Mouse (Mus musculus) left cerebral cortex, postnatal 25 days (tissue): ENCODE results near the gene Muc20. TPM values are rescaled to one million over a fixed set of nuclear protein-coding genes. Genes with fewer than 3 reads are reported as not detected.
A peak's percentile ranks its signal among the peaks of the same experiment; 100 is the strongest.

Experiments used
- DNase-seq, 2 experiments: peaks; one replicate each; pipeline ENCODE4 v3.0.0; 2022; ENCODE audit warnings: low spot score in 2 of 2, mixed read lengths in 1 of 2
- intact Hi-C: fragments of 180-260 bp; cut with DNase I; formaldehyde crosslinking; loops from one replicate; pipeline ENCODE4 v1.15.1; 2025
- total RNA-seq, 2 experiments: library from RNA; stranded (reverse); gene quantifications; 2 replicates each; pipeline ENCODE4 v1.2.3; 2021

The Muc20 gene
- total RNA-seq, 2 experiments from 2014 or later: not detected

- intact Hi-C loops: no loop called here
- DNase-seq: no peak
Measured at GRCm38 (mm10) chr16:32803901-32804300, 6.7 kb upstream of the Muc20 start.

- peak; percentile 30 to 41 for DNase-seq
- intact Hi-C loops: no loop called here
Measured at GRCm38 (mm10) chr16:32803252-32803853, 6.1 kb upstream of the Muc20 start.

DNA sequence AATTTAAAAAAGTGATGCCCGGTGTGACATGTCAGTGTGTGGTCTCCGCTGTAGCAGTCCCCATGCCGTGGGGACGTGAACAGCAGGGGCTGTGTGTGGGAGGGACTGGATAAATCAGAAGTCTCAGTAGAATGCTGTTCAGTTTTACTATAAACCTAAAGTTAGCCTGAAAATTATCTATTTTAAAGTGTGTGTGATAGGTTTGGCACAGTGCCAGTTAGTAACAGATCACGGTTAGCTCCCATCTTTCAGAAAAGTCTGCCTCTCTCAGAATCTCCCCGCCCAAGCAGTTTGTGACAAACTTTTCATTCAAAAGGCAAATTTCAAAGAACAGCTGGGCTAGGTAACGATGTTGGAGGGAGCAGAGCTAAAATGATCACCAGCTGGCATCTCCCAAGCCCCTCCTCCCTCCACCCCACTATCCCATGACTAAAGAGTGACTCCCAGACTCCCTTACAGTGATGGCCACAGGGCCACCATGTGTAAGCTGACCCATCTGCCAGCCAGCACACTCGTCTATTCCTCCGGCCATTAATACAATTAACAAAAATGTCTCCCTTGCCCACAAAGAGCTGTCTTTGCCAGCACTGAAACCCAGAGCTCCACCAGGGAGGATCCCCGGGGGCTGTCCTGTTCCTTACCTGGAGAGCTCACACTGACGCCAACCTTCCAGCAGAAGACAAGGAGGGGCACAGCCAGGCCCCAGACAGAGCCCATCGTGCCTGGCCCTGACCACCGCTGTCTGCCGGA, 384 bp downstream of the Muc20 start:
- intact Hi-C loops: no loop called here
- DNase-seq: no peak

- intact Hi-C loops: no loop called here
- no peak for DNase-seq
Measured at GRCm38 (mm10) chr16:32795177-32795576, 2.1 kb downstream of the Muc20 start.

- DNase-seq: no peak
- intact Hi-C loops: no loop called here
Measured at GRCm38 (mm10) chr16:32790056-32790455, 7.2 kb downstream of the Muc20 start.

GRCm38 (mm10) chr16:32784840-32785239, 12.4 kb downstream of the Muc20 start:
- intact Hi-C loops: loop anchor here (5.0 kb wide), 1 partner anchor 73 kb away; no protein-coding TSS in a partner anchor
- DNase-seq: peak; percentile 37 to 79

GRCm38 (mm10) chr16:32783324-32784062, 13.7 kb downstream of the Muc20 start:
- intact Hi-C loops: loop anchor here (5.0 kb wide), 1 partner anchor 71 kb away; no protein-coding TSS in a partner anchor
- DNase-seq: no peak

GRCm38 (mm10) chr16:32778956-32779355, 18.3 kb downstream of the Muc20 start:
- intact Hi-C loops: no loop called here
- DNase-seq: peak in 1 of 2 experiments; percentile 11

DNA sequence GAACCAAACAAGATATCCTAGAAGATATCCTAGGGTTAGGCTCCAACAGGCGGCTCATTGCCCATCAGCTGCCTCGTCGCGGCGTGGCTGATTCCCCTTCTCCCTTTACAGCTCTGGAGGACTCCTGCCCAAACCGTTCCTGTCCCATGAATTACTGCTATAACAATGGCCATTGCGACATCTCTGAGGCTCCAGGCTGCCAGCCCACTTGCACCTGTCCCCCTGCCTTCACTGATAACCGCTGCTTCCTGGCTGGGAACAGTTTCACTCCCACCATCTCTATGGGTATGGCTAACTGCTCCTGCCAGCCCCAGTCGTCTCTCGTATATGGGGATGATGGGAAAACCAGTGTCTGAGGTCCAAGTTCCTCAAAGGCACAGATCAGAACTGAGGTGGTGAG, 20.6 kb downstream of the Muc20 start:
- intact Hi-C loops: no loop called here
- no peak for DNase-seq

- no peak for DNase-seq
- intact Hi-C loops: no loop called here
Measured at GRCm38 (mm10) chr16:32766904-32767303, 30.3 kb downstream of the Muc20 start.

GRCm38 (mm10) chr16:32764961-32765360, 32.3 kb downstream of the Muc20 start:
- intact Hi-C loops: no loop called here
- DNase-seq: no peak

GRCm38 (mm10) chr16:32764550-32764949, 32.7 kb downstream of the Muc20 start:
- DNase-seq: no peak
- intact Hi-C loops: no loop called here

GRCm38 (mm10) chr16:32750242-32751127, 46.8 kb downstream of the Muc20 start:
- intact Hi-C loops: no loop called here
- DNase-seq: no peak

GRCm38 (mm10) chr16:32745852-32746251, 51.4 kb downstream of the Muc20 start:
- intact Hi-C loops: no loop called here
- peak in 1 of 2 experiments; percentile 23 for DNase-seq

DNA sequence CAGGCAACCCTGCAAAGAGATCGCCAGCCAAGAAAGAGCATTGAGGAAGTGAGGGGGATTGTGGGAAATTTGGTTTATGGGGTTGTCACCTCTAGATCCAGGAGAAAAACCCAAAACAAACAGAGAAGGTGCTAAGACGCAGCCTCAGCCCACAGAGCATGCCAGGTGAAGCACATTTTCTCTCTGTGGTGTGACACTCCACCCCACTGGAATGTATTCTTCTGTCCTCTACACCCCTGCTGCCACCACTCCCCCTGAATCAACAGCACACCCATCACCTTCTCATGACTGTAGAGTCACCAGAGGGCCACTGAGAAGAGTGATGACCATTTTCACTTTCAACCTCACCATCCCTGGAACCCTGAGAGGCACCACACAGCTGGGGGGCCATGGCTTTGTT, 54.5 kb downstream of the Muc20 start:
- intact Hi-C loops: no loop called here
- DNase-seq: no peak

DNA sequence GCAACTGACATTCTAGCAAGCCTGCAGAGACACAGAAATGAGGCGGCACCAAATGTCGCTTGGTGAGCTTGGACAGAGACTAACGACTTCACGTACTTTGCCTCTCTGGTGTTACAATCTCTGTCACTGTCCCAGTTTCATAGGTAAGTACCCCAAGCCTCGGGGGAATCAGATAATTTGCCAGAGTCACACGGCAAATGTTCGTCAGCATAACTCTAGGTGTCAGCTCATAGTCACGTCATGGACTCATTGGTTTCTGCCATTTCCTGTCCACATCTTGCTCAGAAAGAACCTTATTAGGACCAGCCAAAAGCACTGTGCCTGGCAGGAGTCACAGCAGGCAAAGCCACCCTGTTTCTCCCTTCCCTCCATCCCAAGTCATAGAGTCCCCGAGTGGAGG, 55.9 kb downstream of the Muc20 start:
- intact Hi-C loops: no loop called here
- DNase-seq: no peak

DNA sequence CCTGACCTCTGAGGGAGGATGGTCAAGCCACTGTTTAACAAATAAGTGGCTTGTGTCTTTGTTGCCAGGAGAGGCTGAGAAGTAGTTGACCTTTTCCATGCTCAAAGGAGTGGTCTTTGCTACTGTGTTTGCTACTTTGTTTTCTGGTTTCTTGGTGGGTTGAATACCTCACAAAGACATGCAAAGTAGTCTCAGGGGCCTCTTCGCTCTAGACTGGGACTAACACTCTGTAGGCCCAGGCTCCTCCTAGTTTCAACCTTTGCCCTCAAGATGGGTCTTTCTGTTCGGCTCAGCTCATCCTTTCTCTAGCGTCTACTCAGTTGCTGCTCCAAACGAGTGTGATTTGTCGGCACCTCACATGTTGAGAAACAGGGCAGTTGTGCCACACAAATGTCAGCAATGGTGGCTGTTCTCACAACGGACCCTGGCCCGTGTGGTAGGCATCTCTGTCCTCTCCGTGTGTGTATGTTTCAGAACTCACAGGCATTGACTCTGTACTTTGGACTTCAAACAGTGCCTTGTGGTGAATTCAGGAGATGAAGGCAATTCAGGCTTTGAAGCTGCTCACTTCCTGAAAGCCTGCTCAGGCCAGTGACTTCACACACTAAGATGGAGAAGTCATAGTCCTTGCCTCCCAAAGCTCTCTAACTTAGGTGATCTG, 57.1 kb downstream of the Muc20 start:
- no peak for DNase-seq
- intact Hi-C loops: no loop called here

DNA sequence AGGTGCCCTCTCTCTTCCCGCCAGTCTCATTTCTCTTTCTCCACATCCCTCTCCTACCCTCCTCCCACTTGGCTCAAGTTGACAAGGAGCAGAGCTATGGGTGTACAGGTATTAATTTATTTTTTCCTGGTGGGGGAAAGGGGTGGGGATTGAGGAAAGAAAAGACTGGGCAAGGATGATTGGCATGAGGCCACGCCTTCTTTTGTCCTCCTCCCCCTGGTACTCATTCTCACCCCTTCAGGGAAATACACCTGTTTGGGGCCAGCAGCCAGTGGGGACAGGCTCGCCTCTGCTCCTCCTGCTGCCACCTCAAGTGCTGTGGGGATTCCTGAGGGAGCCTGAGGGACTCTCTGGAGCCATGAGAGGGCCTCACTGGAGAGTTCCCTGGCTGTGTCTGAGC, 61.2 kb downstream of the Muc20 start:
- intact Hi-C loops: no loop called here
- no peak for DNase-seq

GRCm38 (mm10) chr16:32735586-32735985, 61.6 kb downstream of the Muc20 start, which contains the start of gene Muc4:
Muc4 (plus strand) TSS chr16:32735886.
- intact Hi-C loops: no loop called here
- DNase-seq: no peak
